Mouse (Mus musculus): ENCODE data around the gene Sprr2a2. TPM values are rescaled to one million over a fixed set of nuclear protein-coding genes. Genes with fewer than 3 reads are reported as not detected.
"Not testable (repeated sequence)": the region's sequence is repeated elsewhere in the genome, so short reads cannot be mapped to it uniquely, and the experiment has no call there.

Sprr2a2 gene
- polyA plus RNA-seq (2014; fragmentation: Nextera tagmentation; extraction: Ambion mirVana), result not detected in 2 replicates

DNA sequence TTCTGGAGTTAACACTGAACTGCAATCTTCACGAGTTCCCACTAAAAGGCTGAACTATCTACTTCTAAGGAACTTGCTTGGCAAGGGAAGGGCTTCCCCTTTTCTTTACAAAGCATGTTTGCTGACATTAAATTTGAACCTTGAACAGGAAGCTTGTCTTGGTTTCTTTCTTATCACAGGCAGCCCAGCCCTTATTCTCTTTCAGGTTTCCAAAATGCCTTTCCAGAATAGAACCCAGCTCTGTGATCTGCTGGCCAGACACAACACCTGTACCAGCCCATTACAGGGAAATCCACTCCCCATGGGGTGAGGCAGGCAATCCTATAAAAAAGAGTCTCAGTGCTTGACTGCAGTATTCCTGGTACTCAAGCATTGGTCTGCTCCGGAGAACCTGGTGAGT, at the start of gene Sprr2a2, which contains the start of gene Sprr2a1:
Sprr2a2 (plus strand) TSS at position 352 of the 400 bp plus-strand sequence.
Sprr2a1 (plus strand) TSS at position 231 of the 400 bp plus-strand sequence.
- not testable (repeated sequence) for ATAC-seq; H3K9ac ChIP-seq (ENCODE audit: low read length); H3K4me2 ChIP-seq (ENCODE audit: low read length); H3K4me3 ChIP-seq (ENCODE audit: low read depth, low read length); H3K36me3 ChIP-seq (ENCODE audit: control insufficient read depth, insufficient read depth, low read length); H3K27me3 ChIP-seq (replicated peaks; ENCODE audit: control insufficient read depth, insufficient read depth, low read length); H3K4me1 ChIP-seq (ENCODE audit: control insufficient read depth, insufficient read depth, low read length); H3K9me3 ChIP-seq (replicated peaks; ENCODE audit: control insufficient read depth, low read length); H3K27ac ChIP-seq (ENCODE audit: low read depth, low read length); DNase-seq (ENCODE audit: low spot score)
- no CpG with 5 or more reads among the region's 2 CpGs for WGBS

DNA sequence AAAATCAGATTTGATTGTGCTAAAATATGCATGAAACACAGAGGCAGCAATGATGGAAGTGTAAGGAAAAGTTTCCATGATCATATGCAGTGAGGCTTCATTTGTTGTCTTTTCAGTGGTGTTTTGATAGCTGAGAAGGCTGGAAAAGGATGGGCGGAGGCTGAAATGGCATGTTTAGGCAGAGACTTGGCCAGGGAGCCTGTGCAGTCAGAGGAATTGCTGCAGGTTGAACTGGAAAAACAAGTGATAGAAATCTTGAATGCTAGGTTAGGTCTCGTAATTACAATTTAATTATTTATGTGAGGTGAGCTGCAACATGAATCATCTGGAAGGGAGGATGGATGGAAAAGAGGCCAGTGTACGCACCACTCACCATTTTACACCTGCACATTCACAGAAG, 45.9 kb upstream of the Sprr2a2 start:
- Histone ChIP-seq H3K9ac (ENCODE audit: low read length) (no peak overlapping the region), H3K27me3 (replicated peaks; ENCODE audit: control insufficient read depth, insufficient read depth, low read length) (no peaks in the 10 kb centered on the region), H3K4me3 (ENCODE audit: low read depth, low read length) (no peak overlapping the region), H3K9me3 (replicated peaks; ENCODE audit: control insufficient read depth, low read length) (no peaks in the 10 kb centered on the region), H3K4me2 (ENCODE audit: low read length) (no peak overlapping the region), H3K4me1 (ENCODE audit: control insufficient read depth, insufficient read depth, low read length) (no peaks in the 10 kb centered on the region), H3K27ac (ENCODE audit: low read depth, low read length) (no peak overlapping the region), H3K36me3 (ENCODE audit: control insufficient read depth, insufficient read depth, low read length) (no peaks in the 10 kb centered on the region)
- DNase-seq (ENCODE audit: low spot score) (no peak), ATAC-seq (no peak)
- WGBS, result 84% methylated on average over 3 of the region's 3 CpGs

DNA sequence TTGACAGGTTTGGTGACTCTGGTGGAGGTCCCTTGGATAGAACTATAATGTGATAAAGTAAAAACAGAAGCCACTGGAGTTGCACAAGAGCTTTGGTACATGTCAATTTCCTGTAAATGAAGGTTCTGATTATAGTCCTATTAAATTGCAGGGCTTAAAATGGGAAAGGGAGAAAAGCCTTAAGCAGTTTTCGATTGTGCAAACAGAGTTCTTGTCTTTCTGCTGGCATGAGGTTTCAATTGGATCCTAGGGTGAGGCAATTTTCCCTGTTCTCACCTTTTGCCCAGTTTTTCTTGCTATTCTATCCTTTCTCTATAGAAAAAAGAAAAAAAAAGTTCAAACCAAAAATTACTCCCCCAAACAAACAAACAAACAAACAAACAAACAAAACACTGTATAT, 38.8 kb upstream of the Sprr2a2 start:
- Histone ChIP-seq H3K27me3 (replicated peaks; ENCODE audit: control insufficient read depth, insufficient read depth, low read length) (no peaks in the 10 kb centered on the region), H3K4me2 (ENCODE audit: low read length) (no peak overlapping the region), H3K4me1 (ENCODE audit: control insufficient read depth, insufficient read depth, low read length) (no peaks in the 10 kb centered on the region), H3K4me3 (ENCODE audit: low read depth, low read length) (no peak overlapping the region), H3K36me3 (ENCODE audit: control insufficient read depth, insufficient read depth, low read length) (no peaks in the 10 kb centered on the region), H3K27ac (ENCODE audit: low read depth, low read length) (no peak overlapping the region), H3K9me3 (replicated peaks; ENCODE audit: control insufficient read depth, low read length) (no peaks in the 10 kb centered on the region), H3K9ac (ENCODE audit: low read length) (no peak overlapping the region)
- WGBS, result 83% methylated on average over 1 of the region's 1 CpGs
- no peak for ATAC-seq
- no peak for DNase-seq (ENCODE audit: low spot score)

DNA sequence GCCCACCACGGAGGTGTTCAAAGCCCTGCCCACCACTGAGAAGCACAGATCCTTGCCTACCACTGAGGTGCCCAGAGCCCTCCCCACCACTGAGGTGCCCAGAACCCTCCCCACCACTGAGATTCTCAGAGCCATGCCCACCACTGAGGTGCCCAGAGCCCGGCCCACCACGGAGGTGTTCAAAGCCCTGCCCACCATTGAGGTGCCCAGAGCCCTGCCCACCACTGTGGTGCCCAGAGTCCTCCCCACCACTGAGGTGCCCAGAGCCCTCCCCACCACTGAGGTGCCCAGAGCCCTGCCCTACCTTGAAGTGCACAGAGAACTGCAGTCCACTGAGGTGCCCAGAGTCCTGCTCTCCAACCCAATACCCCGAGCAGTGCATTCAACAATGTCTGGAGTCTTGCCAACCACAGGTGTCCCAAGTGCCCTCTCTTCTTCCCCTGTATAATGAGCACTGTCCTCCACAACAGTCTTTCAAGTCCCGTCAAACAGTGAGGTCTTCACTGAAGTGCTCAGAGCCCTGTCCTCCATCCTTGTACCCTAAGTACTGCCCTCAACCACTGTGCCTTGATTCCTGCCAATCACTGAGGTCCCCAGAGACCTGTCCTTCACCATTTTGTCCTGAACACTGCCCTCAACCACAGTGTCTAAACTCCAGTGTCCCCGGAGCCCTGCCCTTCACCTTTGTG, 20.1 kb upstream of the Sprr2a2 start:
- Histone ChIP-seq H3K36me3 (ENCODE audit: control insufficient read depth, insufficient read depth, low read length) (no peaks in the 10 kb centered on the region), H3K4me1 (ENCODE audit: control insufficient read depth, insufficient read depth, low read length) (no peaks in the 10 kb centered on the region), H3K4me2 (ENCODE audit: low read length) (no peak overlapping the region), H3K27me3 (replicated peaks; ENCODE audit: control insufficient read depth, insufficient read depth, low read length) (no peaks in the 10 kb centered on the region), H3K9me3 (replicated peaks; ENCODE audit: control insufficient read depth, low read length) (no peaks in the 10 kb centered on the region), H3K27ac (ENCODE audit: low read depth, low read length) (no peak overlapping the region), H3K9ac (ENCODE audit: low read length) (no peak overlapping the region), H3K4me3 (ENCODE audit: low read depth, low read length) (no peak overlapping the region)
- ATAC-seq (no peak), DNase-seq (ENCODE audit: low spot score) (no peak)
- WGBS, result 85% methylated on average over 6 of the region's 6 CpGs

DNA sequence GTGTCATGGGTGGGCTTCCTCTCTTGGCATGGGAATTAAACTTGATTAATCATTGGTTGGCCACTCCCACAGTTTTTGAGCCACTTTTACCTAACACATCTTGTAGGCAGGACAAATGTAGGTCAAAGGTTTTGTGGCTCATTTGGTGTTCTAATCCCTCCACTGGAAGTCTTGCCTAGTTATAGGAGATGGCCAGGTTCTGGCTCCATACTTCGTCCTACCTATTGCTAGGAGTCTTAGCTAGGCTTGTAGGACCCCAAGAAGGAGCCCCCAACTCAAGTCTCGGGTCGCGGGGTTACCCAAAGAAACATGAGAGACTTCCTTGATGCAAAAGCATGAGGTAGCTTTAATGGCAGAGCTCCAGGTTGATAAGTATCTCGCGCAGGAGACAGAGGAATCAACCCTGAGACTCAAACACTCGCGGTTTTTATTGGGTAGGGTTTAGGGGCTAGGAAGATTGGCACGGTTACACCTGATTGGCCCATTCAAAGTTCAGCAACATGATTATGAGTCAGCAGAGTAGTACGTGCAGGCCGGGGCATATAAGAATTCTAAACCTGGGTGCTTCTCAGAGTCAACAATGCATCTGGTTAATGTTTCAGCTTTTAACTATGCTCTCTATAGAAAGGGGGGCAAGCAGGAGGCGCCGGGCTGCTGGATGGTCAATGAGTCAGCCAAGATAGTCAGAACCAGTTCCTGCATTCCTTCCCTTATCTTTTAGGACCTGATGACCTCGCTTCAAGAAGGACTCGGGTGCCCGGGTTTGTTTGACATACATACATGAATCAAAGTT, 4.4 kb upstream of the Sprr2a2 start:
- not testable (repeated sequence) for H3K36me3 ChIP-seq (ENCODE audit: control insufficient read depth, insufficient read depth, low read length); H3K27me3 ChIP-seq (replicated peaks; ENCODE audit: control insufficient read depth, insufficient read depth, low read length); H3K27ac ChIP-seq (ENCODE audit: low read depth, low read length); H3K4me3 ChIP-seq (ENCODE audit: low read depth, low read length); H3K9ac ChIP-seq (ENCODE audit: low read length); H3K9me3 ChIP-seq (replicated peaks; ENCODE audit: control insufficient read depth, low read length); H3K4me2 ChIP-seq (ENCODE audit: low read length); DNase-seq (ENCODE audit: low spot score); ATAC-seq; H3K4me1 ChIP-seq (ENCODE audit: control insufficient read depth, insufficient read depth, low read length)
- WGBS, result no CpG with 5 or more reads among the region's 16 CpGs

DNA sequence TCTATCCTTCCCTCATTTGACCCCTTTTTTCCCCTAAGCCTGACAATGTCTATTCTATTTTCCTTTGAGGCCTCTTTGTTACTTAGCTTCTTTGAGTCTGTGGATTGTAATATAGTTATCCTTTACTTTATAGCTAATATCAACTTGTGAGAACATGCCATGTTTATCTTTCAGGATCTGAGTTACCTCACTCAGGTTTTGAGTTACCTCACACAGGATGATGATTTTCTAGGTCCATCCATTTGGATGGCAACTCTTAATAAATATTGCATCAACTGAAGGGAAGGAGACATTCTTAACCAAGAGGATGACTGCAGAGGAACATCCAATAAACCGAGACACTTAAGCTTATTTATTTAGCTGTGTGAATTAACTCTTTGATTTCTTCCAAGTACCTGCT, 3.7 kb upstream of the Sprr2a2 start:
- H3K36me3 ChIP-seq (ENCODE audit: control insufficient read depth, insufficient read depth, low read length); H3K9me3 ChIP-seq (replicated peaks; ENCODE audit: control insufficient read depth, low read length); H3K27me3 ChIP-seq (replicated peaks; ENCODE audit: control insufficient read depth, insufficient read depth, low read length); H3K4me1 ChIP-seq (ENCODE audit: control insufficient read depth, insufficient read depth, low read length); H3K9ac ChIP-seq (ENCODE audit: low read length); H3K4me2 ChIP-seq (ENCODE audit: low read length); ATAC-seq; H3K27ac ChIP-seq (ENCODE audit: low read depth, low read length); DNase-seq (ENCODE audit: low spot score); H3K4me3 ChIP-seq (ENCODE audit: low read depth, low read length): not testable (repeated sequence)
- WGBS, result no CpG with 5 or more reads among the region's 1 CpGs

DNA sequence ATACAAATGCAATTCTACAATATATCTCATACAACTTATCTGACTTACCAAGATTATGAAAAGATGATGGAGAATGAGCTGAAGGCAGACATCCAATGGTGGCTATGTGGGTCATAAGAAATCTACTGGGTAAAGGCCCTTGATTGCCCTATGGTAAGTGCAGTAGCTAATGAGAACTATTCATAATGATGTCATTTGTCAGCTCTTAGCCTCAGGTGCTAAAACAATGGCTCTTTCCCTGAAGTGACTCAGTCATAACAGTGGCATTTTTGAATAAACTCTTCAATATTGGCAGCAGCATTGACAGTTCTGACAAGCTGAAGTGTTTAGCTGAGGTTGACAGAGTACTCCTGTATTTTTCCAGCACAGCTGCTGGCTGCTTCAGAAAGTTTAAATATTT, 2.1 kb upstream of the Sprr2a2 start:
- ATAC-seq; H3K4me3 ChIP-seq (ENCODE audit: low read depth, low read length); H3K9me3 ChIP-seq (replicated peaks; ENCODE audit: control insufficient read depth, low read length); H3K27ac ChIP-seq (ENCODE audit: low read depth, low read length); H3K4me1 ChIP-seq (ENCODE audit: control insufficient read depth, insufficient read depth, low read length); H3K4me2 ChIP-seq (ENCODE audit: low read length); DNase-seq (ENCODE audit: low spot score); H3K9ac ChIP-seq (ENCODE audit: low read length); H3K36me3 ChIP-seq (ENCODE audit: control insufficient read depth, insufficient read depth, low read length); H3K27me3 ChIP-seq (replicated peaks; ENCODE audit: control insufficient read depth, insufficient read depth, low read length): not testable (repeated sequence)

DNA sequence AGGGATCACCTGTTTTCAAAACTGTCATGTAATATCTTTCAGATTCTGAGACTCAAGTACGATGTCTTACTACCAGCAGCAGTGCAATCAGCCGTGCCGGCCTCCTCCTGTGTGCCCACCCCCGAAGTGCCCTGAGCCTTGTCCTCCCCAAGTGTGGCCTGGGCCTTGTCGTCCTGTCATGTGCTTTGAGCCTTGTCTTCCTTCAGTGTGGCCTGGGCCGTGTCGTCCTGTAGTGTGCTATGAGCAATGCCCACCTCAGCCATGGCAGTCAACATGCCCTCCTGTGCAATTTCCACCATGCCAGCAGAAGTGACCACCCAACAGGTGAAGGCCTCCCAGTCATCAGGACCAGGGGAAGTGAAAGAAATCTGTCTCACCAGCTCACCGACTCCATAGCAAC, 3.3 kb downstream of the Sprr2a2 start:
- not testable (repeated sequence) for H3K27me3 ChIP-seq (replicated peaks; ENCODE audit: control insufficient read depth, insufficient read depth, low read length); H3K4me2 ChIP-seq (ENCODE audit: low read length); H3K9me3 ChIP-seq (replicated peaks; ENCODE audit: control insufficient read depth, low read length); ATAC-seq; H3K4me3 ChIP-seq (ENCODE audit: low read depth, low read length); H3K36me3 ChIP-seq (ENCODE audit: control insufficient read depth, insufficient read depth, low read length); H3K4me1 ChIP-seq (ENCODE audit: control insufficient read depth, insufficient read depth, low read length); DNase-seq (ENCODE audit: low spot score); H3K9ac ChIP-seq (ENCODE audit: low read length); H3K27ac ChIP-seq (ENCODE audit: low read depth, low read length)
- no CpG with 5 or more reads among the region's 8 CpGs for WGBS

DNA sequence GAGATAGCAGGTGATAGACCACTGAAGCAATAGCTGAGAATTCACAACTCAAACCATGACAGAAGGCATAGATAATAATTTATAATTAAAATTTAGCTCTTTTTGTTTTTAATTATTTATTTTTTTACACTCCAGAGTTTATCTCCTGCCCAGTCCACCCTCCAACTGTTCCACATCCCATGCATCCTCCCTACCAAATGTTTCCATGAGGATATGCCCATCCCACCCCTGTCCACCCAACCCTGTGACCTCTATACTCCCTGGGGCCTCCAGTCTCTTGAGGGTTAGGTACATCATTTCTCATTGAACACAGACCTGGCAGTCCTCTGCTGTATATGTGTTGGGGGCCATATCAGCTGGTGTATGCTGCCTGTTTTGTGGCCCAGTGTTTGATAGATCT, 8.0 kb downstream of the Sprr2a2 start:
- not testable (repeated sequence) for ATAC-seq; H3K9ac ChIP-seq (ENCODE audit: low read length); H3K4me1 ChIP-seq (ENCODE audit: control insufficient read depth, insufficient read depth, low read length); H3K4me3 ChIP-seq (ENCODE audit: low read depth, low read length); H3K27ac ChIP-seq (ENCODE audit: low read depth, low read length); DNase-seq (ENCODE audit: low spot score); H3K36me3 ChIP-seq (ENCODE audit: control insufficient read depth, insufficient read depth, low read length); H3K4me2 ChIP-seq (ENCODE audit: low read length); H3K27me3 ChIP-seq (replicated peaks; ENCODE audit: control insufficient read depth, insufficient read depth, low read length); H3K9me3 ChIP-seq (replicated peaks; ENCODE audit: control insufficient read depth, low read length)

Data from forebrain, embryonic 14.5 days (tissue).